ENCODE assay signal across 12 mouse cellular contexts in the genomic region with DNA sequence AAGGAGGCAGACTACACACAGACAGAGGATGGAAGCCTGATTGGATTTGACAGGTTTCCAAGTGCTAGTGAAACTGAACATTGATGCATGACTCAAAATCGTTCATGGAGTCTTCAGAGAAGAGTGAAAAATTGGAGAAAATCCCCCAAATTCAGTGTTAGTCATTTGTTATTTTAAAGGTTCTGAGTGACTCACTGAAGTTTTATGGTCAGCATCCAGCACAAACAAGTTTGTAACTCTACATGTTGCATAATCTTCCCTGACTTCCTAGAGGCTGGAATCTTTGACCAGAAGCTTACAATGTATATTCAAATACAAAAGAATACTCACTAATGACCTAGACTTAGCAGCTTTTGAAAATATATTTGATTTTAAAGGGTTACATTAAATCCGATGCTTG.
"Had no signal": no experiment of that assay in that cellular context is flagged by ENCODE, and none has a peak within 500 bp of the region (broad histone marks: within the 10 kb centered on the region; RNA-seq: fewer than 3 reads in every experiment).

No protein-coding gene starts in this region.

- H3K27ac ChIP-seq: limb, embryonic 15.5 days; liver, embryonic 13.5 days; lung, embryonic 15.5 days; midbrain, embryonic 12.5 days; stomach, postnatal 0 days had no signal

- H3K9me3 ChIP-seq: limb, embryonic 15.5 days; liver, embryonic 13.5 days; lung, embryonic 15.5 days; midbrain, embryonic 12.5 days had no signal

- H3K4me1 ChIP-seq: limb, embryonic 15.5 days; liver, embryonic 13.5 days; lung, embryonic 15.5 days; midbrain, embryonic 12.5 days had no signal

- ATAC-seq: liver, postnatal 0 days; midbrain, embryonic 16.5 days had no signal

- H3K36me3 ChIP-seq: limb, embryonic 15.5 days; liver, embryonic 13.5 days; lung, embryonic 15.5 days; midbrain, embryonic 12.5 days had no signal

- DNase-seq: kidney, adult 18-20 months; kidney, postnatal 10 days; layer of hippocampus, postnatal 36 days; liver, embryonic 13.5 days; liver, postnatal 0 days; thymus, adult 2 months; thymus, postnatal 25 days had no signal

- H3K27me3 ChIP-seq: limb, embryonic 15.5 days; liver, embryonic 13.5 days; lung, embryonic 15.5 days; midbrain, embryonic 12.5 days had no signal

- H3K9ac ChIP-seq: limb, embryonic 15.5 days; liver, embryonic 13.5 days; liver, postnatal 0 days; lung, embryonic 15.5 days; midbrain, embryonic 12.5 days had no signal

- H3K4me3 ChIP-seq: limb, embryonic 15.5 days; liver, embryonic 13.5 days; lung, embryonic 15.5 days; midbrain, embryonic 12.5 days had no signal

- H3K4me2 ChIP-seq: limb, embryonic 15.5 days; liver, embryonic 13.5 days; lung, embryonic 15.5 days; midbrain, embryonic 12.5 days had no signal
